Mouse (Mus musculus) E14TG2a.4 (cell line): ENCODE data around the gene Suv39h1.

Experiments used
- H3K27me3 ChIP-seq: 2 replicates; pipeline ENCODE4 v1.6.1; 2014; ENCODE audit warnings: low read length, control low read depth; ENCODE audit not compliant: insufficient read depth
- H3K36me3 ChIP-seq: 2 replicates; pipeline ENCODE4 v1.6.1; 2014; ENCODE audit warnings: low read length, control low read depth; ENCODE audit not compliant: insufficient read depth
- H3K4me1 ChIP-seq: replicated peaks from 2 replicates; pipeline ENCODE4 v1.6.1; 2014; ENCODE audit warnings: low read depth, low read length, control low read depth
- H3K4me3 ChIP-seq: replicated peaks from 2 replicates; pipeline ENCODE4 v1.5.1; 2014; ENCODE audit warnings: mild to moderate bottlenecking, low read length
- H3K9me3 ChIP-seq: 2 replicates; pipeline ENCODE4 v1.6.1; 2014; ENCODE audit warnings: low read length, control low read depth
- CTCF ChIP-seq: conservative IDR thresholded peaks from 2 replicates; pipeline ENCODE4 v1.5.1; 2014; ENCODE audit warnings: low read length
- NANOG ChIP-seq: IDR thresholded peaks from 2 replicates; pipeline ENCODE4 v1.6.1; 2014; ENCODE audit warnings: borderline replicate concordance, low read length, mixed read lengths
- POU5F1 ChIP-seq: IDR thresholded peaks from 2 replicates; pipeline ENCODE4 v1.6.1; 2014; ENCODE audit warnings: low read length, borderline replicate concordance

Suv39h1 gene

GRCm38 (mm10) chrX:8074430-8075014, at the start of gene Suv39h1:
Gene Suv39h1 (minus strand): TSS chrX:8074760.
- H3K27me3 ChIP-seq = peaks cover 10% of the 10 kb centered on the region; the same call in 1 of the 2 replicates
- H3K4me3 ChIP-seq = peak within 1 kb of the TSS; percentile 81
- peaks cover 34% of the 10 kb centered on the region for H3K36me3 ChIP-seq
- peaks cover 37% of the 10 kb centered on the region for H3K4me1 ChIP-seq
- H3K9me3 ChIP-seq = no peaks in the 10 kb centered on the region
- no peak for TF ChIP-seq CTCF
- no peak for TF ChIP-seq NANOG
- TF ChIP-seq POU5F1 = no peak

- H3K4me1 ChIP-seq = 0 out of 2 replicates have a peak, but pooled peaks cover 4% of the 10 kb centered on the region
- H3K4me3 ChIP-seq = no peak overlapping the region
- peaks cover 32% of the 10 kb centered on the region for H3K36me3 ChIP-seq
- no peaks in the 10 kb centered on the region for H3K27me3 ChIP-seq
- TF ChIP-seq POU5F1 = no peak
- TF ChIP-seq CTCF = no peak
- TF ChIP-seq NANOG = no peak
- no peaks in the 10 kb centered on the region for H3K9me3 ChIP-seq
Observed at GRCm38 (mm10) chrX:8123821-8124470, 49.4 kb upstream of the Suv39h1 start.

- no peaks in the 10 kb centered on the region for H3K9me3 ChIP-seq
- H3K4me1 ChIP-seq = no peaks in the 10 kb centered on the region
- H3K36me3 ChIP-seq = no peaks in the 10 kb centered on the region
- no peak overlapping the region for H3K4me3 ChIP-seq
- TF ChIP-seq CTCF (no peak), NANOG (no peak), POU5F1 (no peak)
- no peaks in the 10 kb centered on the region for H3K27me3 ChIP-seq
Observed at GRCm38 (mm10) chrX:8117264-8117663, 42.7 kb upstream of the Suv39h1 start.

- Histone ChIP-seq H3K4me1 (no peaks in the 10 kb centered on the region), H3K27me3 (no peaks in the 10 kb centered on the region), H3K4me3 (no peak overlapping the region), H3K9me3 (no peaks in the 10 kb centered on the region), H3K36me3 (no peaks in the 10 kb centered on the region)
- no peak for TF ChIP-seq NANOG
- TF ChIP-seq CTCF = 0 out of 2 replicates have a peak, but pooled peaks have one; percentile 10
Observed at GRCm38 (mm10) chrX:8115275-8115674, 40.7 kb upstream of the Suv39h1 start.

GRCm38 (mm10) chrX:8105019-8105418, 30.5 kb upstream of the Suv39h1 start:
- no peaks in the 10 kb centered on the region for H3K9me3 ChIP-seq
- TF ChIP-seq POU5F1 = no peak
- no peak for TF ChIP-seq CTCF
- TF ChIP-seq NANOG = no peak
- peaks cover 8% of the 10 kb centered on the region for H3K4me1 ChIP-seq
- no peaks in the 10 kb centered on the region for H3K36me3 ChIP-seq
- H3K4me3 ChIP-seq = no peak overlapping the region
- H3K27me3 ChIP-seq = no peaks in the 10 kb centered on the region; the same call in 1 of the 2 replicates

GRCm38 (mm10) chrX:8102213-8102668, 27.7 kb upstream of the Suv39h1 start:
- TF ChIP-seq CTCF = no peak
- TF ChIP-seq POU5F1 = no peak
- no peak for TF ChIP-seq NANOG
- H3K4me3 ChIP-seq = no peak overlapping the region

GRCm38 (mm10) chrX:8101017-8101416, 26.5 kb upstream of the Suv39h1 start:
- TF ChIP-seq POU5F1 = no peak
- TF ChIP-seq CTCF = peak; percentile 27; the same call in 1 of the 2 replicates
- peak; percentile 74; the same call in 1 of the 2 replicates for TF ChIP-seq NANOG
- no peaks in the 10 kb centered on the region for H3K36me3 ChIP-seq
- H3K27me3 ChIP-seq = no peaks in the 10 kb centered on the region
- H3K4me3 ChIP-seq = no peak overlapping the region
- no peaks in the 10 kb centered on the region for H3K9me3 ChIP-seq
- H3K4me1 ChIP-seq = peaks cover 8% of the 10 kb centered on the region

More at GRCm38 (mm10) chrX:8102213-8102668, 27.7 kb upstream of the Suv39h1 start:
- Histone ChIP-seq H3K27me3 (no peaks in the 10 kb centered on the region), H3K9me3 (no peaks in the 10 kb centered on the region), H3K36me3 (no peaks in the 10 kb centered on the region), H3K4me1 (peaks cover 8% of the 10 kb centered on the region)

- no peaks in the 10 kb centered on the region for H3K36me3 ChIP-seq
- no peak overlapping the region for H3K4me3 ChIP-seq
- peaks cover 8% of the 10 kb centered on the region for H3K4me1 ChIP-seq
- no peak for TF ChIP-seq POU5F1
- no peak for TF ChIP-seq NANOG
- no peak for TF ChIP-seq CTCF
- no peaks in the 10 kb centered on the region for H3K9me3 ChIP-seq
- no peaks in the 10 kb centered on the region for H3K27me3 ChIP-seq
Observed at GRCm38 (mm10) chrX:8099435-8099834, 24.9 kb upstream of the Suv39h1 start.
